Mouse (Mus musculus) kidney, adult 18-20 months (tissue): ENCODE data around the gene Gon4l.

ENCODE experiments used
- DNase-seq: peaks from one replicate; pipeline ENCODE4 v3.0.0; 2021

Gon4l gene

GRCm38 (mm10) chr3:88913511-88914383, 78.7 kb downstream of the Gon4l start, which contains the start of gene Msto1:
Gene Msto1 (minus strand): TSS chr3:88913999.
- DNase-seq, result peak; percentile 95

DNA sequence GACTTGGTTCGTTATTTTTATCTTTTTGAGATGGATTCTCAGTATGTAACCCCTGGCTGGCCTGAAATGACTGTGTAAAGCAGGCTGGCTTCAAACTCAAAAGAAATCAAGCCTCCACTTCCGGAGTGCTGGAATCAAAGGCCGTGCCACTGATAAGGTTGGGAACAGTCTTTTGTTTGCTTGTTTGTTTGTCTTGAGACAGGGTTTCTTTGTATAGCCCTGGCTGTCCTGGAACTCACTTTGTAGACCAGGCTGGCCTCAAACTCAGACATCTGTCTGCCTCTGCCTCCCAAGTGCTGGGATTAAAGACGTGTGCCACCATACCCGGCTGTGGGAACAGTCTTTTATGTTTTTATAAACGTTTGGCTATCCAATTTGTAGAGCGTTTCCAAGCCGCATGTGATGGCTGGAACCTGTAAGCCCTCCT, 79.4 kb downstream of the Gon4l start:
- DNase-seq, result no peak

DNA sequence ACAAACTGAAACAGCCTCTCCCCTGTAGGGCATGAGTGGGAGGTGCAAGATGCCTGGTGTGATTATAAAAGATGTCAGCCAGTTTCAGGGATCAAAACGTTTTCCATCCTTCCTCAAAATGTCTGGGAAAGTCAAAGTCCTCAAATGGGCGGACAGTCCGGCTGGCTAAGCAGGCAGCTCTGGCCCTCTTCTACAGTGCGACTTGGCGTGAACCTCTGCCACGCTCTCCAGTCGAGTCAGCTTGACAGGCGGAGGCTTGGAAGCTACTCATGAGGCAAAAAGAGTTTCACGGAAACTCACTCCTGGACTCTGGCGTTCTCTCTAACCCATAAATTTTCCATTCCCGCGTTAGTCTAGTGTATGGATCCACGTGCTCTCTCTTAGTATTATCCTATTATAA, 84.0 kb downstream of the Gon4l start:
- DNase-seq, result peak; percentile 28

- DNase-seq, result no peak
These were observed 86.4 kb downstream of the Gon4l start for GRCm38 (mm10) chr3:88921411-88921810.

DNA sequence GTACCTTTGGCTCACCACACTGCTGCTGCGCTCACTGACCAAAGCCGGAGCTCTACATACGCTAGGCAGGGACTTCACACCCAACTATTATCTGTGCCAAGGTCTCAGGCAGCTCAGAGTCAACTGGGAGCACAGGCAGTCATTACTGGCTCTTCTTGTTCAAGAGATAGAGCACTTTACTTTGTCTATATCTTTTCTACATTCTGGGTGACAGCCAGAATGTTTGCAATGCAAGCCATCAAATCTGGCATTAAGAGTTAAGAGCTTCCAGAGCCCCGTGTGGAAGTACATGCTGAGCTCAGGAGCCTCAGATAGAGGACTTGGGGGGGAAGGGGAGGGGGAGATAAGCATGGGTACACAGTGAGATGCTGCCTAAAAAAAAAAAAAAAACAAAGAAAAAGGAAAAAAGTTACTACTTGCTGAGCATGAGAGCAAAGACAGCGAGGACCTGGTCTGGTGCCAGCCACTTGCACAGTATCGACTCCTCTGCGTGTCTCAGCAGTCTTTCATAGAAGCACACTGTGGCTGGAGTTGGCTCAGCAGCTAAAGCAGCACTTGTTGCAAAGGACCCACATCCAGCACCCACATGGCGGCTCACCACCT, 89.1 kb downstream of the Gon4l start:
- no peak for DNase-seq

- no peak for DNase-seq
These were observed 90.6 kb downstream of the Gon4l start for GRCm38 (mm10) chr3:88925651-88926050.

- DNase-seq, result no peak
These were observed 94.5 kb downstream of the Gon4l start for GRCm38 (mm10) chr3:88929501-88929900.

DNA sequence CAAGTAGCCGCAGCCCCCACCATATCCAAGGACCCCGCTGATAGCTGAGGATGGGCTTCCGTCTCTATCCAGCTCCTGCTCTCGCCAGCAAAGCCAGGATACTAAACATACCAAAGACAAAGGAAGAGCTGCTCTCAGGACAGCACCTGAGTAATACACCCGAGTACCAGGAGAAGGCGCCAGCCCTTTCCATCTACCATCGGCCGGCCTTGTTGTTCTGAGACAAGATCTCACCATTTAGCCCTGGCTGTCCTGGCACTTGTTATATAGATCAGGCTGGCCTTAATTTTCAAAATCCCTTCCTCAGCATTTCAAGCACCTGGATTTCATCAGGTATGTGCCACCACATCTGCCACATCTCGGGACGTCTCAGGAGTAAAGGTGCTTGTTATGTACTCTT, 104.0 kb downstream of the Gon4l start:
- DNase-seq, result no peak

DNA sequence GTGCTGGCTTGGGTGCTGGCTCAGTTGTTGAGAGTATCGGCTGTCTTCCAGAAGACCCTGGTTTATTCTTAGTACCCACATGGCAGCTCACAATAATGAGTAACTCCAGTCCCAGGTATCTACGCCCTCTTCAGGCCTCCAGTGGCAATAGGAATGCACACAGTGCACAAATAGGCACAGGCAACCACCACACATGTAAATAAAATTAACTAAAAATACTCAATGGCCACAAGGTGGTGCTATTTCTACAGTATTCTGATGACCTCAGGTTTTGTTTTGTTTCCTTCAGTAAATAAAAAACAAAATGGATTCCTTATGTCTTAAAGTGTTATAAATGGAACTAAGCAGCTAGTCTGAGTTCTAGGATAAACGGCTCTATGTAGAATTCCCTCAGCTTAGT, 104.7 kb downstream of the Gon4l start:
- DNase-seq, result no peak

- DNase-seq, result no peak
These were observed 107.4 kb downstream of the Gon4l start for GRCm38 (mm10) chr3:88942316-88942880.

DNA sequence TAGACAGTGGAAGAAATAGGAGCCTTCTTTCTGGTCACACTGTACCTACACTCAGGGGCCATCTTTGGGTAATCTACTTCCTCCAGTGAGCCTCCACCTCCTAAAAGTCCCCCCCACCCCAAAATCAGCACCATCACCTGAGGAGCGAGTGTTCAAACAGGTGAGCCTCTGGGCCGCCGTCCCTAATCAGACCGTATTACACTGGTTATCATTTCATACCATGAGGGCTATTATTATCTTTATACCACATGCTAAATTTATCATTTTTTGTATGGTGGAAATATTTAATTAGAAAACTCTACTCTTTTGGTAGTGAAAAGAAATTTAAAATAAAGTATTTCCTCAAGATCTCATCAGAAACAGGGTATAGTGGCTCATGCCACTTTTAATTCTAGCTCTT, 109.1 kb downstream of the Gon4l start:
- no peak for DNase-seq

DNA sequence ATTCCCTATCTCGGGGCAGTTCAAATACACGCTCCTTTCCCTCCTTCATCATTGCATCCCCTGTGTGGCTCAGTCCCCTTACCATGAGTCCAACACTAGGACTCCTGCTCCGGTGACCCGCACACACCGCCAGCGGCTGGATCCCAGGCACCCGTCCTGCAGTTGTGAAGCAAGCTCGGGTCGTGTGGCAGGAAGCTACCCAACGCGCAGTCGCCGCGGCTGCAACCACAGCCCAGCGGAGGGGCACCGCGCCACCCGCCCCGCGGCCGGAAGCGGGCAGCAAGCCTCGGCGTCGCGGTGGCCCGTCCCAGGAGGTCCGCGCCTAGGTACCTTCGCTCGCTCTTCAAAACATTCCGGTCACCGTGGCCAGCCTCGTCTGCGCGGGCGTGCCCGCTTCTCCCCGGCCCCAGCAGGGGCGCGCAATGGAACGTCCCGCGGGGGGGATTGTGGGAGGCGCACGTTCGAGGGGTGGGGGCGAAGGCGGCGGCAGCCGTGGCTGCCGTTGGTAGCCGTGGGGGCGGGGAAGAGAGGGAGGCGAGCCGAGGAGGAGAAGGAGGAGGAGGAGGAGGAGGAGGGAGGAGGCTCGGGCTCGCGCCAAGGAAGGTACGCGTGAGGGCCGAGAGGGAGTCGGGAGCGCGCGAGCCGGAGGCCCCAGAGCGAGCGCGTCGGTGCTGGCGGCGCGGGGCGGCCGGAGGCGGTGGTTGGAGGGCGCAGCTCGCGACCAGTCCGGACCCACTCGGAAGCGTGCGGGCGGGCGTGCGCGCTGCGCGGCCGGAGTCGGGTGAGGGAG, 115.0 kb downstream of the Gon4l start:
- DNase-seq, result peak; percentile 91

GRCm38 (mm10) chr3:88950576-88951326, 115.7 kb downstream of the Gon4l start, which contains the start of the genes Ash1l and Dap3:
Gene Ash1l (plus strand): TSS chr3:88950622.
Gene Dap3 (minus strand): TSS chr3:88951181.
- peak; percentile 86 for DNase-seq

- DNase-seq, result no peak
These were observed 116.3 kb downstream of the Gon4l start for GRCm38 (mm10) chr3:88951327-88951800.

DNA sequence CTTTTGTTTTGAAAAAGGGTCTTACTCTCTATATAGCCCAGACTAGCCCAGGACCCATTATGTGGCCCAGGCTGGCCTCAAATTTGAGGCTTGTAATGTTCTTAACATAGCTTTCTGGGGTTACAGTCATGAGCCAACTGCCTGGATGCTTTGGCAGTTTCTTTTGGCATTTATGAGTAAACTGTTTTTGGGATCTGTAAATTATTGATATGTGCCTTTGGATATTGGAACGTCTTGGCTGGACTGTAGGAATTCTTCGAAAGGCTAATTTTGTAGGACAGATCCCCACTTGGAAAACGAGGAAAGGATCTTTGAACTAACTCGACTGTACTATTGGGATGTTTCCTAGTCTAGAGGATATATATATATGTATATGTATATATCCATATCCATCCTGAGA, 118.2 kb downstream of the Gon4l start:
- no peak for DNase-seq

DNA sequence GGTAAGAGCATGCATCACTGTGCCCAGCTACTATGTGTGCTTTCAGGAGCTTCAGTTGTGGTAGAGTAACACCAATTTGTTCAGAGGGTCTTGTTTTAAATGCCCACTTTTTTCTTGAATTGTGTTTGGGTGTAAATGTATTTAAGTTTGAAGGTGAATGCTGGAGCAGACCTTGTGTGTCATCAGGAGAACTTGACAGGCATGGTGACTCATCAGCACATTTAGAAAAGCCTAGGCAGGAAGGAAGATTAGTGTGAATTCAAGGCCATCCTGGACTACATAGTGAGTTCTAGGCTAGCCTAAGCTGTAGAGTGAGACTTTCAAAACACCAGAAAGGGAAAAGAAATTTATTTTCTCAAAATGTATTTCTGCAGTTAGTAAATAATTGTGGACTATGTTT, 118.7 kb downstream of the Gon4l start:
- no peak for DNase-seq
